Mouse (Mus musculus) heart, postnatal 0 days (tissue): ENCODE measurements around the gene Pcsk6. TPM values are rescaled to one million over a fixed set of nuclear protein-coding genes. Genes with fewer than 3 reads are reported as not detected.
A peak's percentile ranks its signal among the peaks of the same experiment; 100 is the strongest.

Source experiments
- ATAC-seq: fragments of 200-750 bp; cut with Nextera tagmentation; 2 replicates; pipeline ENCODE4 v1.8.0; 2017; ENCODE audit warnings: low read depth, moderate number of reproducible peaks, moderate library complexity; ENCODE audit not compliant: insufficient read depth
- DNase-seq: peaks from one replicate; pipeline ENCODE4 v3.0.0-alpha.2; 2016; ENCODE audit warnings: low spot score
- H3K27ac ChIP-seq: fragments of 300-500 bp; sonication (generic); 2 replicates; pipeline ENCODE4 v1.5.1; 2014; ENCODE audit warnings: low read depth, mild to moderate bottlenecking
- H3K27me3 ChIP-seq: fragments of 300-500 bp; sonication (generic); 2 replicates; pipeline ENCODE4 v1.6.1; 2014; ENCODE audit warnings: low read length, mixed read lengths; ENCODE audit not compliant: control insufficient read depth, insufficient read depth
- H3K36me3 ChIP-seq: fragments of 300-500 bp; sonication (generic); replicated peaks from 2 replicates; pipeline ENCODE4 v1.6.1; 2014; ENCODE audit warnings: low read length, mixed read lengths; ENCODE audit not compliant: control insufficient read depth, insufficient read depth
- H3K4me1 ChIP-seq: fragments of 300-500 bp; sonication (generic); 2 replicates; pipeline ENCODE4 v1.6.1; 2014; ENCODE audit warnings: antibody characterized with exemption; ENCODE audit not compliant: control insufficient read depth, insufficient read depth
- H3K4me2 ChIP-seq: fragments of 300-500 bp; sonication (generic); 2 replicates; pipeline ENCODE4 v1.6.1; 2014; ENCODE audit warnings: low read depth, mild to moderate bottlenecking, low read length, moderate library complexity
- H3K4me3 ChIP-seq: fragments of 300-500 bp; sonication (generic); 2 replicates; pipeline ENCODE4 v1.5.1; 2014; ENCODE audit warnings: low read depth, low read length
- H3K9ac ChIP-seq: fragments of 300-500 bp; sonication (generic); replicated peaks from 2 replicates; pipeline ENCODE4 v1.6.1; 2014; ENCODE audit warnings: low read depth, low read length, mixed read lengths
- H3K9me3 ChIP-seq: fragments of 300-500 bp; sonication (generic); replicated peaks from 2 replicates; pipeline ENCODE4 v1.6.1; 2016; ENCODE audit warnings: low read length; ENCODE audit not compliant: control insufficient read depth
- CTCF ChIP-seq: IDR thresholded peaks from 2 replicates; pipeline ENCODE4 v1.5.1; 2016; ENCODE audit warnings: antibody characterized with exemption, control low read depth, low read depth
- EP300 ChIP-seq: IDR thresholded peaks from 2 replicates; pipeline ENCODE4 v1.6.1; 2016; ENCODE audit warnings: antibody characterized with exemption, low read depth
- WGBS: fragments of 180-500 bp; shearing (Covaris S2); extraction: QIAGEN DNeasy Blood & Tissue Kit; methylation state at CpG from one replicate; pipeline ENCODE4 v1.1.7; 2014; 5-methylcytosine and 5-hydroxymethylcytosine counted together
- polyA plus RNA-seq: library from polyadenylated mRNA; unstranded; fragments of >200 nt; fragmentation: Nextera tagmentation; extraction: Ambion mirVana; gene quantifications from 2 replicates; pipeline ENCODE4 v1.2.1, GENCODE M21; 2015
- total RNA-seq: library from RNA; depleted of rRNA; stranded (reverse); fragments of >200 nt; gene quantifications from 2 replicates; pipeline ENCODE4 v1.2.3, GENCODE M21; 2014; ENCODE audit warnings: low replicate concordance

The Pcsk6 gene
- total and polyA plus RNA-seq, 2 experiments from 2014 or later = 1.7 to 8.1 TPM

GRCm38 (mm10) chr7:65893546-65893945, 32.0 kb downstream of the Pcsk6 start:
- no peaks in the 10 kb centered on the region for H3K27me3 ChIP-seq
- no peak overlapping the region for H3K4me2 ChIP-seq
- TF ChIP-seq EP300 (no peak), CTCF (no peak)
- H3K4me3 ChIP-seq = no peak overlapping the region
- peaks cover 8% of the 10 kb centered on the region for H3K4me1 ChIP-seq
- 52% methylated on average over 10 of the region's 10 CpGs for WGBS
- no peak for DNase-seq
- H3K9ac ChIP-seq = no peak overlapping the region
- no peaks in the 10 kb centered on the region for H3K36me3 ChIP-seq
- H3K27ac ChIP-seq = no peak overlapping the region
- no peak for ATAC-seq
- no peaks in the 10 kb centered on the region for H3K9me3 ChIP-seq

GRCm38 (mm10) chr7:65895262-65895661, 33.7 kb downstream of the Pcsk6 start:
- Histone ChIP-seq H3K4me1 (peaks cover 8% of the 10 kb centered on the region), H3K9me3 (no peaks in the 10 kb centered on the region), H3K36me3 (no peaks in the 10 kb centered on the region), H3K9ac (no peak overlapping the region), H3K27me3 (no peaks in the 10 kb centered on the region), H3K4me3 (no peak overlapping the region), H3K27ac (no peak overlapping the region), H3K4me2 (no peak overlapping the region)
- ATAC-seq (no peak), DNase-seq (no peak)
- 64% methylated on average over 5 of the region's 5 CpGs for WGBS
- TF ChIP-seq EP300 (no peak), CTCF (no peak)

GRCm38 (mm10) chr7:65901231-65901630, 39.7 kb downstream of the Pcsk6 start:
- H3K4me2 ChIP-seq = no peak overlapping the region
- peaks cover 16% of the 10 kb centered on the region for H3K4me1 ChIP-seq
- 59% methylated on average over 11 of the region's 11 CpGs for WGBS
- ATAC-seq = no peak
- no peak for DNase-seq
- no peaks in the 10 kb centered on the region for H3K27me3 ChIP-seq
- no peaks in the 10 kb centered on the region for H3K9me3 ChIP-seq
- H3K36me3 ChIP-seq = no peaks in the 10 kb centered on the region
- no peak overlapping the region for H3K9ac ChIP-seq
- no peak for TF ChIP-seq CTCF
- H3K4me3 ChIP-seq = no peak overlapping the region
- no peak overlapping the region for H3K27ac ChIP-seq

DNA sequence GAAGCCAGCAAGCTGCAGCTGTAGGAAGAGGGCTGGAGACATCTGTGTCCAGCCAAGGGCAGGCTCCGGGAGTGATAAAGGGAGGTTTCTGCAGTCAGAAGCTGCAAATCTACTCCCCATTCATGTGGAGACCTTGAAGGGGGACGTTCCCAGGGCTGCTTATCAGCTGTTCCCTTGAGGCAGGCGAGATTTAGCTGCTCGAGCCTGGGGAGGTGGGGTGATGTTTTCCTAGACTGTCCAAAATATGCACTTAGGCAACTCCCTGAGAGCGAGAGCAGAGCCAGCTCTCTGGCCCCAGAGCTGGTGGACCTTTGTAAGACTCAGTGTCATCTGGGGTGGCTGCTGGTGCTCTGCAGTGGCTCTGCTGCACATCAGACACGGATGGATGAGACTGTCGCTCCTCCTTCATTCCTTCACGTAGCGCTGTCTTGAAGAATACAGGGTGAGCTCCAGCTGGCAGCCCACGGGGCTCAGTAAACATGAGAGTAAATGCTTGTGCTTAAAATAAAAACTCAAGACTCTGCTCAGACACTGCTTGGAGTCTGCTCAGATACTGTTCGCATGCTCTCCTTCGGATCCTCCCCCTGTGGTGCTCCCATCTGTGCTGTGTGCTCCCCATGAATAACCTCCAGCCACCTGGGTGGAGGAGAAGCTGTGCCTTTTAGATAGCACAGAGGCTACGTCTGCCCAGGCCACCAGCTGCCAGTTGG, 41.1 kb downstream of the Pcsk6 start:
- peak overlapping the region; percentile 56 for H3K27ac ChIP-seq
- TF ChIP-seq EP300 = no peak
- TF ChIP-seq CTCF = no peak
- peaks cover 16% of the 10 kb centered on the region for H3K4me1 ChIP-seq
- H3K4me3 ChIP-seq = no peak overlapping the region
- no peaks in the 10 kb centered on the region for H3K27me3 ChIP-seq
- H3K9me3 ChIP-seq = no peaks in the 10 kb centered on the region
- peak overlapping the region; percentile 39; the same call in 1 of the 2 replicates for H3K4me2 ChIP-seq
- ATAC-seq = peak; percentile 72
- no peaks in the 10 kb centered on the region for H3K36me3 ChIP-seq
- peak; percentile 41 for DNase-seq
- 17% methylated on average over 13 of the region's 13 CpGs for WGBS
- H3K9ac ChIP-seq = no peak overlapping the region

DNA sequence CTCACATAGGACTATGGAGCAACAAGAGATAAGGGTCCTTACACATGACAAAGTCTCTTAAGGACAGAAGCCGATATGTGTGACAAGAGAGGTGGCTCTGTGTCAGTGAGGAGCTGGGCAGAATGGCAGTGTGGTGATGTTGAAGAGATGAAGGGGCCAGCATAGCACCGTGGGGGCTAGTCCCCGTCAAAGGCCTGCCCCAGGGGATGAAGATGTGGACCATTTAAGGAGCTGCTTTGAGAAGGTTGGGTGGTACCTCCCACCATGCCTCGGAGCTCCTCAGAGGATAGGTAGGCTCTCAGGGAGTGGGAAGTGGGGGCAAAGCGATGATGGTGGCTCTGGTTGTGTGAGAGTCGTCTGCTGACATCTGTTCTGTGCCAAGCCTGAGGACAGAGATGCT, 41.9 kb downstream of the Pcsk6 start:
- DNase-seq (no peak), ATAC-seq (no peak)
- 50% methylated on average over 6 of the region's 6 CpGs for WGBS
- Histone ChIP-seq H3K27ac (peak overlapping the region; percentile 56; the same call in 1 of the 2 replicates), H3K9ac (no peak overlapping the region), H3K4me2 (no peak overlapping the region), H3K4me3 (no peak overlapping the region), H3K27me3 (no peaks in the 10 kb centered on the region), H3K36me3 (no peaks in the 10 kb centered on the region), H3K9me3 (no peaks in the 10 kb centered on the region), H3K4me1 (peaks cover 16% of the 10 kb centered on the region)
- TF ChIP-seq CTCF (no peak), EP300 (no peak)
